Mouse (Mus musculus) C2C12 (cell line): ENCODE data around the gene Ndufa12.

Experiments used
- CEBPB ChIP-seq: IDR thresholded peaks from one replicate; pipeline ENCODE4 v1.6.1; 2011; ENCODE audit warnings: low read depth, mild to moderate bottlenecking, control low read depth, moderate library complexity
- CTCF ChIP-seq: IDR thresholded peaks from one replicate; pipeline ENCODE4 v1.5.1; 2011; ENCODE audit not compliant: control insufficient read depth, insufficient read depth, insufficient read length
- FOSL1 ChIP-seq: IDR thresholded peaks from one replicate; pipeline ENCODE4 v1.8.0; 2011; ENCODE audit warnings: mild to moderate bottlenecking, low read length; ENCODE audit not compliant: poor library complexity, insufficient read depth, severe bottlenecking
- MAX ChIP-seq: IDR thresholded peaks from one replicate; pipeline ENCODE4 v1.6.1; 2011; ENCODE audit warnings: mild to moderate bottlenecking, control low read depth
- MYOD1 ChIP-seq: IDR thresholded peaks from one replicate; pipeline ENCODE4 v1.6.1; 2011; ENCODE audit warnings: low read depth; ENCODE audit not compliant: control insufficient read depth, insufficient read length
- USF1 ChIP-seq: IDR thresholded peaks from one replicate; pipeline ENCODE4 v1.6.1; 2011; ENCODE audit warnings: low read depth, mild to moderate bottlenecking, control low read depth, moderate library complexity

DNA sequence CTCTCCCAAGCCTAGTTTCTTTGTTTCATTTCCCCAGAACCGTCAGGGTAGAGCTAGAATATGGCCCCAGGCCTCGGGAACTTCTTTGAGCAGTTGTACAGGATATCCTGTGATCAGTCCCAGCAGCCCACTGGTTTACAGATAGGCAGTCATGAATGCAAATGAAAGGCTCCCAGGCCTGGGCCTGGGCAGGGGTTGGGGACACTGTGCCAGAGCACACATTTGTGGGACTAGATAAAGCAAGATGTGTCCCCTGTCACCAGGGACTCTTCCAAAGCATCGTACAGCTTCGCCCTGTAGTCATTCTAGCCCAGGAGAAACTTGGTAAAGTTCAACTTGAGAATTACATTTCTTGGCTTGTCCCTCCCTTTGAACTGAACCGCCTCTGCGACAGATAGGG, 39.6 kb upstream of the Ndufa12 start:
- TF ChIP-seq CTCF (no peak), MYOD1 (no peak), FOSL1 (no peak), USF1 (no peak), MAX (no peak), CEBPB (no peak)
